Mouse (Mus musculus) MEL (cell line): Measurements from ENCODE around the gene Riok1. TPM values are rescaled to one million over a fixed set of nuclear protein-coding genes. Genes with fewer than 3 reads are reported as not detected.

Experiments
- DNase-seq: peaks from one replicate; pipeline ENCODE4 v3.0.0; 2011; ENCODE audit warnings: low read depth, low spot score
- H3K27ac ChIP-seq: 2 replicates; pipeline ENCODE4 v1.5.1; 2012; ENCODE audit warnings: low read depth, mild to moderate bottlenecking, control low read depth, low read length, moderate library complexity; ENCODE audit not compliant: control insufficient read depth
- H3K27me3 ChIP-seq, 2 experiments: fragments of 150-350 bp in 1 of 2; sonication (generic) in 1 of 2; 2 replicates each; pipeline ENCODE4 v1.6.1; 2012; ENCODE audit warnings: low read length in 2 of 2, mild to moderate bottlenecking in 2 of 2, improper control_type of control experiment in 1 of 2, moderate library complexity in 1 of 2; ENCODE audit not compliant: insufficient read depth in 2 of 2, control insufficient read depth in 1 of 2
- H3K36me3 ChIP-seq, 2 experiments: 2 replicates each; pipeline ENCODE4 v1.6.1; 2012 to 2014; ENCODE audit warnings: low read length in 2 of 2, improper control_type of control experiment in 1 of 2, inconsistent platforms in 1 of 2, mild to moderate bottlenecking in 1 of 2; ENCODE audit not compliant: insufficient read depth in 2 of 2, control insufficient read depth in 1 of 2
- H3K4me1 ChIP-seq, 2 experiments: fragments of 150-350 bp in 1 of 2; sonication (generic) in 1 of 2; 2 replicates each; pipeline ENCODE4 v1.6.1; 2012; ENCODE audit warnings: low read length in 2 of 2, improper control_type of control experiment in 1 of 2, mild to moderate bottlenecking in 1 of 2; ENCODE audit not compliant: insufficient read depth in 2 of 2, control insufficient read depth in 1 of 2
- H3K4me3 ChIP-seq, 2 experiments: fragments of 150-350 bp in 1 of 2; sonication (generic) in 1 of 2; 2 replicates each; pipeline ENCODE4 v1.5.1; 2012; ENCODE audit warnings: low read depth in 2 of 2, low read length in 2 of 2, mild to moderate bottlenecking in 2 of 2, moderate library complexity in 2 of 2, control low read depth in 1 of 2, improper control_type of control experiment in 1 of 2; ENCODE audit not compliant: control insufficient read depth in 1 of 2, insufficient read depth in 1 of 2
- H3K79me2 ChIP-seq: 2 replicates; pipeline ENCODE4 v1.6.1; 2012; ENCODE audit warnings: mild to moderate bottlenecking, low read length, moderate library complexity; ENCODE audit not compliant: control insufficient read depth, poor library complexity, insufficient read depth
- H3K9ac ChIP-seq: 2 replicates; pipeline ENCODE4 v1.6.1; 2012; ENCODE audit warnings: low read depth, mild to moderate bottlenecking, control low read depth, low read length, moderate library complexity; ENCODE audit not compliant: control insufficient read depth, poor library complexity, severe bottlenecking
- H3K9me3 ChIP-seq: fragments of 150-350 bp; sonication (generic); replicated peaks from 2 replicates; pipeline ENCODE4 v1.6.1; 2012; ENCODE audit warnings: mild to moderate bottlenecking, low read length, improper control_type of control experiment, moderate library complexity; ENCODE audit not compliant: insufficient read depth
- BHLHE40 ChIP-seq: IDR thresholded peaks from 2 replicates; pipeline ENCODE4 v1.6.1; 2012; ENCODE audit warnings: low read depth, mild to moderate bottlenecking, inconsistent platforms, low read length, improper control_type of control experiment, borderline replicate concordance
- CHD1 ChIP-seq: IDR thresholded peaks from 2 replicates; pipeline ENCODE4 v1.6.1; 2012; ENCODE audit warnings: low read depth, mild to moderate bottlenecking, inconsistent platforms, low read length, improper control_type of control experiment
- CHD2 ChIP-seq: IDR thresholded peaks from 2 replicates; pipeline ENCODE4 v1.6.1; 2011; ENCODE audit warnings: low read length, improper control_type of control experiment
- CTCF ChIP-seq, 3 experiments: IDR thresholded peaks in 2 of 3; conservative IDR thresholded peaks in 1 of 3; 2 replicates each; pipeline ENCODE4 v1.5.1; 2011 to 2012; ENCODE audit warnings: low read length in 3 of 3, low read depth in 2 of 3, mild to moderate bottlenecking in 2 of 3, improper control_type of control experiment in 1 of 3, inconsistent platforms in 1 of 3, mixed read lengths in 1 of 3, moderate library complexity in 1 of 3; ENCODE audit not compliant: control insufficient read depth in 1 of 3, insufficient read depth in 1 of 3, poor library complexity in 1 of 3, severe bottlenecking in 1 of 3
- E2F4 ChIP-seq: IDR thresholded peaks from 2 replicates; pipeline ENCODE4 v1.6.1; 2011; ENCODE audit warnings: low read depth, low read length, improper control_type of control experiment, borderline replicate concordance
- GATA1 ChIP-seq: IDR thresholded peaks from 2 replicates; pipeline ENCODE4 v1.6.1; 2011; ENCODE audit warnings: low read depth, low read length, improper control_type of control experiment
- HCFC1 ChIP-seq: IDR thresholded peaks from 2 replicates; pipeline ENCODE4 v1.6.1; 2012; ENCODE audit warnings: low read depth, mild to moderate bottlenecking, inconsistent platforms, low read length, improper control_type of control experiment, moderate library complexity
- JUND ChIP-seq: IDR thresholded peaks from 2 replicates; pipeline ENCODE4 v1.6.1; 2011; ENCODE audit warnings: low read depth, mild to moderate bottlenecking, improper control_type of control experiment, low read length
- MAFK ChIP-seq: IDR thresholded peaks from 2 replicates; pipeline ENCODE4 v1.6.1; 2011; ENCODE audit warnings: low read depth, mild to moderate bottlenecking, low read length, improper control_type of control experiment, borderline replicate concordance
- MAX ChIP-seq: IDR thresholded peaks from 2 replicates; pipeline ENCODE4 v1.6.1; 2011; ENCODE audit warnings: low read length, improper control_type of control experiment
- MEF2A ChIP-seq: IDR thresholded peaks from 2 replicates; pipeline ENCODE4 v1.6.1; 2014; ENCODE audit warnings: low read depth, mild to moderate bottlenecking, inconsistent platforms, low read length, improper control_type of control experiment; ENCODE audit not compliant: poor library complexity, insufficient replicate concordance, severe bottlenecking; ENCODE audit errors: extremely low read depth
- MXI1 ChIP-seq: IDR thresholded peaks from 2 replicates; pipeline ENCODE4 v1.6.1; 2011; ENCODE audit warnings: mild to moderate bottlenecking, low read depth, low read length, improper control_type of control experiment
- MYB ChIP-seq: IDR thresholded peaks from 2 replicates; pipeline ENCODE4 v1.6.1; 2011; ENCODE audit warnings: mild to moderate bottlenecking, low read depth, low read length, improper control_type of control experiment
- MYC ChIP-seq: IDR thresholded peaks from 2 replicates; pipeline ENCODE4 v1.6.1; 2011; ENCODE audit warnings: low read depth, mild to moderate bottlenecking, low read length, improper control_type of control experiment, moderate library complexity
- NELFE ChIP-seq: IDR thresholded peaks from 2 replicates; pipeline ENCODE4 v1.6.1; 2011; ENCODE audit warnings: low read depth, low read length, improper control_type of control experiment
- POLR2AphosphoS2 ChIP-seq: IDR thresholded peaks from 2 replicates; pipeline ENCODE4 v1.6.1; 2011; ENCODE audit warnings: low read length, improper control_type of control experiment
- RCOR1 ChIP-seq: IDR thresholded peaks from 2 replicates; pipeline ENCODE4 v1.6.1; 2012; ENCODE audit warnings: low read depth, mild to moderate bottlenecking, inconsistent platforms, low read length, improper control_type of control experiment
- SIN3A ChIP-seq: IDR thresholded peaks from 2 replicates; pipeline ENCODE4 v1.6.1; 2012; ENCODE audit warnings: low read length, improper control_type of control experiment, inconsistent platforms
- SMC3 ChIP-seq: IDR thresholded peaks from 2 replicates; pipeline ENCODE4 v1.6.1; 2011; ENCODE audit warnings: low read depth, low read length, improper control_type of control experiment
- TAL1 ChIP-seq: IDR thresholded peaks from 2 replicates; pipeline ENCODE4 v1.6.1; 2012; ENCODE audit warnings: mild to moderate bottlenecking, inconsistent platforms, low read length, moderate library complexity, mixed read lengths
- USF1 ChIP-seq: IDR thresholded peaks from 2 replicates; pipeline ENCODE4 v1.6.1; 2014; ENCODE audit warnings: low read depth, mild to moderate bottlenecking, inconsistent platforms, low read length, improper control_type of control experiment, moderate library complexity
- USF2 ChIP-seq, 2 experiments: IDR thresholded peaks; 2 replicates each; pipeline ENCODE4 v1.6.1; 2011 to 2012; ENCODE audit warnings: improper control_type of control experiment in 2 of 2, low read length in 2 of 2, borderline replicate concordance in 1 of 2, inconsistent platforms in 1 of 2, low read depth in 1 of 2, mild to moderate bottlenecking in 1 of 2; ENCODE audit not compliant: insufficient read depth in 1 of 2
- ZKSCAN1 ChIP-seq: IDR thresholded peaks from 2 replicates; pipeline ENCODE4 v1.6.1; 2012; ENCODE audit warnings: low read depth, mild to moderate bottlenecking, inconsistent platforms, low read length, improper control_type of control experiment, moderate library complexity
- ZMIZ1 ChIP-seq: IDR thresholded peaks from 2 replicates; pipeline ENCODE4 v1.6.1; 2012; ENCODE audit warnings: low read depth, mild to moderate bottlenecking, inconsistent platforms, low read length, improper control_type of control experiment, moderate library complexity
- polyA plus RNA-seq, 2 experiments: library from polyadenylated mRNA; stranded (reverse) in 1 of 2; unstranded in 1 of 2; fragments of >175 nt in 1 of 2; fragments of >200 nt in 1 of 2; gene quantifications; 2 replicates each; pipeline versions ENCODE4 v1.2.1 to v1.2.4; 2012; ENCODE audit warnings: low replicate concordance in 2 of 2, low read depth in 1 of 2; ENCODE audit not compliant: insufficient read length in 2 of 2, insufficient read depth in 1 of 2, missing spikeins in 1 of 2
- total RNA-seq: library from RNA; depleted of rRNA; stranded (reverse); fragments of 300-350 nt; gene quantifications from 2 replicates; pipeline ENCODE4 v1.2.3, GENCODE M21; 2012

The Riok1 gene
- total and polyA plus RNA-seq, 3 experiments, result 40.5 to 43.7 TPM; not detected in 1

GRCm38 (mm10) chr13:38103406-38103805, 66.6 kb downstream of the Riok1 start:
- Histone ChIP-seq H3K36me3 (no peaks in the 10 kb centered on the region), H3K79me2 (no peaks in the 10 kb centered on the region), H3K4me1 (no peaks in the 10 kb centered on the region), H3K27ac (no peak overlapping the region), H3K27me3 (peaks cover 16 to 18% of the 10 kb centered on the region in 2 experiments), H3K4me3 (no peak overlapping the region), H3K9ac (no peak overlapping the region), H3K9me3 (no peaks in the 10 kb centered on the region)
- no peak for DNase-seq
- no peak for TF ChIP-seq BHLHE40
- TF ChIP-seq MYC, result no peak
- no peak for TF ChIP-seq SIN3A
- no peak for TF ChIP-seq MEF2A
- TF ChIP-seq GATA1, result no peak
- no peak for TF ChIP-seq CHD2
- TF ChIP-seq NELFE, result no peak
- TF ChIP-seq ZKSCAN1, result no peak
- no peak for TF ChIP-seq SMC3
- TF ChIP-seq CTCF (IDR thresholded peaks at IDR 0.05 in 2 of 3, conservative IDR thresholded peaks at IDR 0.05 in 1 of 3; ENCODE audit: control insufficient read depth in 1 of 3, insufficient read depth in 1 of 3, low read depth in 2 of 3, low read length in 3 of 3, poor library complexity in 1 of 3, severe bottlenecking in 1 of 3), result no peak
- no peak for TF ChIP-seq MAX
- TF ChIP-seq POLR2AphosphoS2, result no peak
- TF ChIP-seq MXI1, result no peak
- no peak for TF ChIP-seq ZMIZ1
- TF ChIP-seq TAL1, result no peak
- no peak for TF ChIP-seq JUND
- no peak for TF ChIP-seq USF1
- no peak for TF ChIP-seq MAFK

GRCm38 (mm10) chr13:38104501-38104900, 67.7 kb downstream of the Riok1 start:
- no peaks in the 10 kb centered on the region for H3K4me1 ChIP-seq
- DNase-seq, result no peak
- no peak for TF ChIP-seq CHD1
- TF ChIP-seq MAFK, result no peak
- TF ChIP-seq USF2 (IDR thresholded peaks at IDR 0.05; ENCODE audit: borderline replicate concordance in 1 of 2, insufficient read depth in 1 of 2, low read depth in 1 of 2, low read length in 2 of 2), result no peak
- no peak for TF ChIP-seq HCFC1
- no peak for TF ChIP-seq NELFE
- TF ChIP-seq E2F4, result no peak
- TF ChIP-seq RCOR1, result no peak
- TF ChIP-seq SIN3A, result no peak
- TF ChIP-seq MYB, result no peak
- H3K9me3 ChIP-seq, result no peaks in the 10 kb centered on the region
- no peak overlapping the region for H3K27ac ChIP-seq
- no peaks in the 10 kb centered on the region for H3K36me3 ChIP-seq
- H3K4me3 ChIP-seq, result no peak overlapping the region
- H3K27me3 ChIP-seq, result peaks cover 15 to 16% of the 10 kb centered on the region in 2 experiments
- H3K9ac ChIP-seq, result no peak overlapping the region
- H3K79me2 ChIP-seq, result no peaks in the 10 kb centered on the region
